Mouse (Mus musculus) c-Kit-positive CD71-negative TER-119-negative erythroid progenitor cells, embryonic 14.5 days (primary cell): Measurements from ENCODE around the gene Prkca.

Source experiments
- DNase-seq: peaks from one replicate; pipeline ENCODE4 v3.0.0-alpha.2; 2013; ENCODE audit warnings: low read depth

The Prkca gene

DNA sequence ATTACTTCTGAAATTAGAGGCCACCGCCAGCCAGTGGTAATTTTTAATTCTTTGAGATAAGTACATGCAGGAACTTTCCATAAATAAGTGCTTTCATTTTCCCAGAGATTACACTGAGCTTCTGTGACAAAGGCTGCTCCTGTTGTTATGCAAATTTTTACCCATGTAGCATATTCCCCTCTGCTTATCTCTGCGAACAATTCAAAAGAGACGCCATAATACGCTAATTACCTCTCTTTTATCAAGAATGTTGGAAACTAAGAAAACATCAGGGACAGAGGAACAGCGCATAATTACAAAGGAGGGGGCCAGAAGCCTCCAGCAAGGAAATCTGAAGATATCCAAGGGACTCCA, 138.9 kb downstream of the Prkca start:
- no peak for DNase-seq

DNA sequence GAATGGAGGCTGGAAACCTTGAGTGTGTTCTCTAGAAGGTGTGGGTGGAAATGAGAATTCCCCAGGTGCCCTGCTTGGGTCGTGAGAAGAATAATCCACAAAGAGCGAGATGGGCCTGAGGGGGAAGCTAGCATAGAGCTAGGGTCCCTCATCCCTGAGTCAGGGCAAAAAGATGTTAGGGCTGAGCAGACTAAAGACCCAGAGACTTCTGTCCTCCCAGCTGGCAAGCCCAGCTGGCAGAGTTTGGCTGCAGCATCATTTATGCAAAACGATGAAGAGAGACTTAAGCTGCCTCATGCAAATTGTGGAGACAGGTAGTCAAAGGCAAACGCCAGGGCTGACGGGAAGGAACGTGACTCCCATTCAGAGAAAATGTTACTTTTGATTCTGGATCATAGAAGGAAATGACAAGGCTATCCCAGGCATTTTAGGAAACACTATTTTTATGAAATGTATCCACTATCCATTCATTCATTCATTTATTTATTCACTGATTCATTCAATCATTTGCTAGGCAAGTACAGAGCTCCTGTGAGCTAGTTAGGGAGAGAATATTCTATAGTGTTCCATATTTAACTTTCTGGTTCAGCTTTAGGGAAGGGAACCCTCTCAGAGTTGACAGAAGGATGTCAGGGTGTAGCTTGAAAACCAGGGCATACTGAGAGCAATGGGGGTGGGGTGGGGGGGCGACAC, 139.4 kb downstream of the Prkca start:
- no peak for DNase-seq

DNA sequence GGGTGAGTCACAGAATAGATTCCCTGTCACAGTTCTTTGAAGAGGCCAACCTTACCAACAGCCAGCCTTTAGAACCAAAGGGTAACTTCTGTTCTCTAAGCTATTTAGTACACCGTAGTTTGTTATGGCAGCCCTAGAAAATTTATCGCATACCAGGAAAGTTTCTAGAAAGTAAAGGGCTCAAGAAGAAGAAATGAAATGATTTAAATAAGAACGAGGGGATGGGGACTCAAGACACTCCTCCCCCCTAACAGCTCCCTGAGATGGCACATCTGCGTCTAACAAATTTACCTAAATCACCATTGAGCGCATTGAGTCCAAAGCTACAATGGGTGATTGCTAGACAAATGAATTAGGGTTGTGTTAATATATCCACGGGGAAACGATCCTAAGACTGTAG, 140.9 kb downstream of the Prkca start:
- DNase-seq = no peak

DNA sequence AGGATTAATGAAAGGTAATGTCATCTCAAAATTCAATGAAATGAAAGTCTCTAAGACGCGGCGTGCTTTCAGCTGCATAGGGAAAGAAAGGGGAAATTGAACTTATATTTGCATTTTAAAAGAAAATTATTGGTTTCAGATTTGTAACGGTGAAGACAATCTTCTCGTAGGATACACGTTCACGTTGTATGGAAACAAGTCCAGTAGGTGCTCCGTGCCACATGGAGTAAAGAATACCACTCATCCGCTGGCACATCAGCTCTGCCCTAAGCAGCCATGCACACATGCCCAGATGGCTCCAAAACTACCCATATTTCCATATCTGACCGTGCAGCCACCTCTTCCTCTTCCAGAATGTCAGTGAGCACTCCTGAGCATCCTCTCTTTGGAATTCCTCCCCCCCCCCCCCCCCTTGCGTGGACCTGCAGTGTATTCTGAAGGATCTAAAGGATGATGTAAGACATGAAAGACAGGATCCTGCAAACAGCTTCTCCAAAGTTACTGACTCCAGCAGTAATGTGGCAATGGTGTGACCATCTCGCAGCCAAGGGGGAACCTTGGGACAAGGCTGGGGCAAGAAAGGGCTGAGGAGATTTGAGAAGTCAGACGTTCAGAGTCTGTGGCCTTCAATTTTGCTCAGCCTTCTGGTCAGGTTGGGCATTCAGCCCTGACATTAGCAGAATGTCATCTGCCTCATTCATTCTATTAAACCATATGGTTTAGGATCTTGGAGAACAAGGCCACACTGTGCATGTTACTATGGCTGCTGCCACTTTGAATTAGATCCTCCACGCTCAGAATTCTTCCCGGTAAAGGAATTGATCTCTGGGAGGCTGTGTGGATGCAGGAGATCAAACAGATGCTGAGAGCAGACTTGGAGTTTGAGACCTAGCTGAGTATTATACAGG, 142.8 kb downstream of the Prkca start:
- no peak for DNase-seq

DNA sequence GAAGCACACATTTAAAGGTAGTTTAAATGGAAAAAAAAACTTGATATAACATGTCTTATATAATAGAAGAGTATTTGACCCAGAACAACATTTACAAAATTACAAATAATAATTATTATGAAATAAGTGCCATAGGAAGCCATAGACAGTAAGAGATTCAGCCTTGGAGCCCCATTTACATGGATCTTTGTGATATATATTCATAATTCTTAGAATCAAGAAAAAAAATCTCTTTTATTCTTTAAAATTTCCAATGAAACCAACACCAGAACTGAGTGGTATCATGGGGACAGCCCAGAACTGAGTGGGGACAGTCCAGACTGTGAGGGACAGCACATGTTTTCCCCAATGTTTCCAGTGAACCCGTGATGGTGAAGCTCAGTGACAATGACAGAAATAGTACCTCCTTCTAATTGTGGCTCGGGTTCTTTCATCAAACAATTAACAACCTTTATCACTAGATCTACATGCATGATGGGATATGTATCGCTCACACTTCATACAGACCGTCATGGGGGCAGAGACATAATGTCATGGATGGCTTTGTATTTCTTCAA, 144.2 kb downstream of the Prkca start:
- DNase-seq = no peak

DNA sequence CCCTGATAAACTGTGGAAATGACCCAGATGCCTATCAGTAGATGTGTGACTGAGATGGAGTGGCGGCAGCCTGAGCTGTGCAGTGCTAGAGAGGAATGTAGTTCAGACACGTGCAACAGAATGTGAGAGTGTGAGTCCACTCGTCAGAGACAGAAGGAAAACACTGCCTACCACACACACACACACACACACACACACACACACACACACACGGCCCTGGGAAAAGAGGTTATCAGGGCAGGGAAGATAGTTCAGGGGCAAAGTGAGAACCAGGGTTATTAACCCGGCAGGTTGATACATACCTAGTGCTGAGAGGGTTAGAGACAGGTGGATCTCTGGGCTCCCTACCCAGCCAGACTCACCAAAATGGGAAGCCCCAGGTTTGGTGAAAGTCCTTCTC, 145.1 kb downstream of the Prkca start:
- no peak for DNase-seq

DNA sequence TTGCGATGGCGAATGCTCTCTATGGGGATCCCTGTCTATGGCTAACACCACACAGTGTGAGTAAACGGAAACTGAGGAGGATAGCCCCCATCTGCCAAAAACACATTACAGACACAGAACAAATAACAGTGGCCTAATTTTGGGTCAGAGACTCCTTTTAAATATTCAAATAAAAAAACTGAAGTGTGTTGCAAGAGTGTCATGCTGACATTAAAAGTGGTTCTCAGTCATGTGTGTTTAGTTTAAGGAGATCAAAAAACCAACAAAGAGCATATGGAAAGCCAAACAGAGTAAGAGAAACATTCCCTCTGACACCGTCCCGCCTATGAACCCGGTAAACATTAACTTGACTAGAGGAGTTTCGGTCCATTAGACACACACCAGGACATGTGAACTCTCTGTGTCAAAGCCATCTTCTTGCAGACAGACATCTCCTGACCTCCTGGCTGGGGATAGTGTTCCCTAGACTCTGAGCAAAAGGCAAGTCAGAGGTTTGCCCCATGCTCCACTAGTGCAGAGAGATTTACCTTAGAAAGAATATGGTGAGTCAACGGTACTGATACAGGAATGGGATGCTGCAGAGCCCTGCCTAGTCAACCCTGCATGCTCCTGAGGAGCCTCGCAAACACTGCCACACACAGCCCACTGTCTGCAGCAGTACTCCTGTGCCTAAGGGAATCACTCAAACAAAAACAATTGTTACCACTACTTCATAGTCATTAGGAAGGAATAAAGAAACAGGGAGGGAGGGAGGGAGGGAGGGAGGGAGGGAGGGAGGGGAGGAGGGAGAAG, 146.1 kb downstream of the Prkca start:
- no peak for DNase-seq

DNA sequence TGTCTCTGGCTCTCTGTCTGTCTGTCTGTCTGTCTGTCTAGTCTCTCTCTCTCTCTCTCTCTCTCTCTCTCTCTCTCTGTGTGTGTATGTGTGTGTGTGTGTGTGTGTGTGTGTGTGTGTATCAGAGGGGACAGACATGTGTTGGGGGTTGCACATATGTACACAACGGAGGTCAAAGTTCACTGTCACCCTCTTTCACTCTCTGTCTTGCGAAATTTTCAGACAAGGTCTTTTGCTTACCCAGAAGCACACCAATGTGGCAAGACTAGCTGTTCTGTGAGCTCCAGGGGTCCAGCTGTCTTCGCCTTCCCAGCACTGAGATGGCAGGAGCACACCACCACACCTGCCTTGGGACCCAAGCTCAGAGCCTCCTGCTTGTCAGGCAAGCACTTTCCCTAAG, 146.9 kb downstream of the Prkca start:
- no peak for DNase-seq

DNA sequence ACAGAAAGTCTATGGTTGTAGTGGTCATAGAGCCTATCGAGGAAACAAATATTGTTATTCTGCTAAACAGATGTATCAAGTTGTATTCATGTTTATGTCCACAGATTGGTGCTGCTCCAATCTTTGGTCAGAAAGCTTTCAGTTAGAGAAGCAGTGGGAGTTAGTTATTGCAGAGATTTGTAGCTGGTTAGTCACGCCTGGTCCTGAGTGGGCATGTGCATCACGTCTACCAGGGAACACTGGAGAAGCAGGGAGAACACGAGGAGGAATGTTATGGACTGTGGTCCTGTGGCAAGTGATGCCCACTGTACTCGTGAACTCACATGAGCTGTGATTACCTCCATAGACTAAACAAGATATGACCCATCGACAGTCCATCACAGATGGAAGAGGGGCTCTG, 153.4 kb downstream of the Prkca start:
- DNase-seq = no peak

DNA sequence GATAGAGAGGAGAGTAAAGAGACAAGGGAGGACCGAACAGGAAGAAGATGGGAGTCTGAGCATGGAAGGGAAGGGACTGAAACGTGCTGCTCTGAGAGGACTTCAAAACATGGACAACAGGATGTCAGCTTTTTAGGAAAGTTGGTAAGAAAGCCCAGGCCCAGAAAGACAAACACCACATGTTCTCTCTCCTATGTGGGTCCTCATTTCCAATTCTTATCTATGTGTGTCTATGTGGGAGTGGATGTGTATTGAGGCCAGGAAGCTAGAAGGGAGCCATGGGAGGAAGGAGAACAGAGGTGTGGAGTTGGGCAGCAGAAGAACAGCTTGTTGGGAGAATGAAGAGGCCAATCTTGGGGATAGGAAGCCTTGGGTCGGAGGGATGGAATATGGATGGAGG, 154.4 kb downstream of the Prkca start:
- DNase-seq = no peak

DNA sequence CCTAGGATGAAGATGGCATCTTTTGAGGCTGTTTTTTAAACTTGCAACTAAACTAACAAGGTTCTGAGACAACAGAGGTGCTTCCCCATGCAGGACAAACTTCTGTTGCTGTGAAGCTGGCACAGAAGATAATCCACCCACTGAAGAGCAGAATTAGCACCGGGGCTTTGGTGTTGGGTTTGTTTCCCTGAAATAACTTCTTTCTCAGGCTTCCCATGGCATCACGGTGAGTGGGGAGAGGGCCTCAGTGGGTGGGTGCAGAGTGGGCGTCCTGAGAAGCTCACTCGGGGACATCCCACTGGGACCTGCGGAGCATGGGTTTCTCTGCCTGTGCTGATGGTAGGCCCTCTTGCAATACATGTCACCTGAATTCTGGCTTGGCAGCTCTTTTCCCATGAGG, 161.3 kb downstream of the Prkca start:
- no peak for DNase-seq

DNA sequence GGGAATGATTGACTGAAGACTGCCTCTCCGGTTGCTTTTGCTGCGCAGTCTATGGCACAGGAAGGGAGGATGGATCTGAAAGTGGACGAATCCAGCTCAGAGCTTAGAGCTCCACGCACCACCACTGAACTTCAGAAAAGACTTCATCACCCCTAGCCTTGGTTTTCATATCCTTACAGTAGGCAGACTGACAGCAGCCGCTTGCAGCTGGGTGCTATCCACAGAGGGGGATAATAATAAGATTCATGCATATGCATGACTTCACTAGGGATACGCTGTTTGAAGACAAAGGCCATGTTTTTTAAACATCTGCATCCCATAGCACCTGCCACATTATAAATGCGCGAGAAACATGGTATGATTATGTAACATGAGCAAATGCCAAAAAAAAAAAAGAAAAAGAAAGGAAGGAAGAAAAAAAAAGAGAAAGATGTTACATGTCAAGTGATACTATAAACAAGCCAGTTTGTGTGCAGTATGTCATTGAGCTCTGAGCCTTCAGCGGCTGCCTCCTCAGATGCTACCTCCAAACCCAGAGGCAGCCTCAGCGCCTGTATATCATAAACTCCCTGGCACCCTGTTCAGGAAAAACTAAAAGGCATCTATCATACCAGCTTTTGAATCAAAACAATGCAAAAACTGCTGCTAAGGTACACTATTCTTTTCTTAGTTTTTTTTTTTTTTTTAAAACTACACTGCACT, 162.6 kb downstream of the Prkca start:
- DNase-seq = no peak

DNA sequence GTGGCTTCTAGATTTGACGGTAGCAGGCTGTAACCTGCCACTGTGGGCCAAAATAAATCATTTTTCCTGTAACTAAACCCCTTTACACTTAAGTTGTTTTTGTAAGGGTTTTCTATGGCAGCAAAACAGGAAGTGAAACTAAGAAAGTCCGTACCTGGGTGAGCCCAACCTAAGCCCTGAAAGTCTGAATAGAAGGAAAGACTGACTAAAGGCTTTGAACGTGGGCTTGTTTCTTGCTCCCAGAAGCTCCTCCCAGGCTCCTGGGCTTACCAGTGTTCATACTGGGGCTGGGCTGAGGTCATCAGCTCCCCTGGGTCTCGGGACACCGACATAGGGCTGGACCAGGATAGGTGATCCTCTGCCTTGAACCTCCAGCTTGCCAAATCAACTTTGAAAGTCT, 164.9 kb downstream of the Prkca start:
- DNase-seq = no peak

DNA sequence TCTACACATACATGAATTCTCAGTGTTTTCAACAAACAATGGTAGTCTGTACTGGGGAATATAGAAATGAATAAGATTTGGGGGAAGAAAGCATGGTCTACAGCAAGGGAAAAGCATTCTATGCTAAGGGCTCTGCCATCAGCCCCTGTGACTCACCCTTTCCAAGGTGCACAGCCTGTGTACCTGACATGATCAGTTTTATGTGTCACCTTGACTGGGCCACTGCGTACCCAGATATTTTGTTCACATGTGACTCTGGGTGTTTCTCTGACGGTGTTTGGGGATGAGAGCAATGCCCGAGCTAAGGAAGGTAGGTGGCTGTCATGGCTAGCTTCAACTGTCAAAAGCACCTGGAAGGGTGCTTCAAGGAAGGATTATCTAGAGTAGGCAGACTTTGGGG, 165.5 kb downstream of the Prkca start:
- DNase-seq = no peak

DNA sequence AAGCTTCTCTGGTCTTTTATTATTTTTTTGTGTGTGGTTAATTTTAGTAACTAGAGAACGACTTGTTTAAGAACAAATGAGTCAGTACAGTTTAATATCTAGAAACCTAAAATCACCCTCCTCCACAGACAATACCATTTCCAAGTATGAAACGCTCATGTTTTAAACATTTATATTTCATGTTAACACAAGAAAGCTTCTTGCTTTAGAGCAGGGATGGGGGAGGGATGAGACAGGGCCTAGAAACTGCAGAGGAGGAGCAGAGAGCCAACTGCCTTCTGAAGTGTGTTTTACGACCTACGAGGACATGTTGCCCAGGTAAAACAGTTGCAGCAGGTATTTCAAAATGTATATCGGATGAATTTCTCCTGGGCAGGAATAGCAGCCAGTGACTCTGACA, 167.0 kb downstream of the Prkca start:
- no peak for DNase-seq

DNA sequence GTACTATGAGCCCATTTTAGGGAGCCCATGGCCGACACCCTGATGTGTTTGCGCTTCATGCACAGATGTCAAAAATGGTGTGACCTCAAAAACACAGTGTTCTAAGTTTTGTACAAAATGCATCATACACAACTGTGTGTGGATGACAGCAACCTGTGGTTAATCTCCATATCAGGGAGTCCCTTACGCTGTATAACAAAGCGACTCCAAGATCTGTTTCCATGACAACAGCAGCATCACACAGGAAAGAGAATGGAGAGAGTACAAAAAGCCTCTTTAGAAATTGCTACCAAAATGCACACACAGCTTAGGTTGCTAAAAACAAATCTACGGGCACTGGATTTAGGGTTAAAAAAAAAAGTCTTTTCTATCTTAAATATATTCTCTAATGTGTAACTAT, 171.8 kb downstream of the Prkca start:
- DNase-seq = no peak

DNA sequence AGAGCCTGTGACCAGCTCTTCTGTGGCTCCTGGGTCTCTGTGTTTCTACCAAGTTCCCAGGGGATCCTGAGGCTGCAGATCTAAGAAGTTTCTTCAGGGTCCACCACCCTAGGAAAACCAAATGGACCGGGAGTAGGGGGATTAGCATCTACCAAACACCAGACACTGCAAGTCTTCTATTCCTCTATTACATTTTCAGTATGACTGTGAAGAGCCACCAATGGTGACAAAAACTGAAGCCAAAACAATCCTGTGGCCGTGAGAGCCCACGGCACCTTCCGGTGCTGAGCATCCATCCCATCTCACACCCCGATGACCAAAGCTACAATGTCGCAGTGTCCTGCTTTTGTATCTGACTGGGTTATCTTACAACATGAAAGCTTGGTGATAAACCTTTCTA, 172.5 kb downstream of the Prkca start:
- no peak for DNase-seq

DNA sequence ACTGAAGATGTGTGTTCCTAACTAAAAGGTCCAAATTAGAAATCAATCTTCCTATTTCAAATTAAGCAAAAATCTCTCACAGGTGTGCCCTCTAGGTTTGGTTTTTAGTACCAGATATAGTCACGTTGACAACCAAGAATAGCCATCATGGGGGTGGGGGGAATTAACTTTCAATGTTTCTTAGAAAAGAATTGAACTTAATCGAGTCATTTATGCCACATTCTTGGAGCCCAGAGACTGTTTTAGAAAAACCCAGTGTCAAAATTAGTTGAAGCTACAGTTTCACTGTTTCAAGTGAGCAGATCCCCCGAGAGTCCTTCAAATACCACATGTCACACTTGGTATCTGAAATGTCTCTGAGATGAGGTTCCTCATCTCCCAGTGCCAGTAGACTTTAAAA, 173.6 kb downstream of the Prkca start:
- no peak for DNase-seq

DNA sequence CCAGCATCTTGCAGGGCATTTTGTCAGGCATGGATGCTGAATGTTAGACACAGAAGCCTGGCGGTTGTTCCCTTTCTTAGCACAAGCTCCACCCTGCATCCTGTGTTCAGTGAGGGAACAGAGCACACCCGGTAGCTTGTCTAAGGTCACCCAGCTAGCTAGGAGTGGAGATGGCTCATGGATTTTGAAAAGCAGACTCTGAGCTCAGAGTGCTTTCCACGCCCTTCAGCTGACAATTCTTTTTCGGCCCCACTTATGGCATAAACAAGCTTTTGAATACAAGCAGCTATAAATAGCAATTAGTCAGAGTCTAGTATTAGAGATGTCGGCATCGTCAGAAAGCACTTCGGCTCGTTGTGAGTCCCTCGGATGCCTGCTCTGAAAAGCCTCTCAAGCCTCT, 178.0 kb downstream of the Prkca start:
- no peak for DNase-seq

DNA sequence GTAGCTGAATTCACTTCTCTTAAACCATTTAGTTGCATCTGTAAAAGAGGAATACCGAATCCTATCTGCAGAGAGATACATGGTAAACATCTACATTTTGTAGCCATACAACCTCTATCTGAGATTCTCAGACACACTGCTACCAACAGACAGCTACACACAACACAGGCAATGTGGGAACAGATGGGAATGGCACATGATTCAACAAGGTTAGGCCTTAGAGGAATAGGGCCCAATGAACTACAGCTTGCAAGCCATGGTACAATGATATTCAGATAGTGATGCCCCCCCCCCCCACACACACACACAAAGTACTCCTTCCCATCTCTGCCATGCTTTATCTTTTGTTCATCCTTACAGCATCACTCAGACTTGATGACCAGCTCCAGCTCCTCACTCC, 181.1 kb downstream of the Prkca start:
- no peak for DNase-seq

DNA sequence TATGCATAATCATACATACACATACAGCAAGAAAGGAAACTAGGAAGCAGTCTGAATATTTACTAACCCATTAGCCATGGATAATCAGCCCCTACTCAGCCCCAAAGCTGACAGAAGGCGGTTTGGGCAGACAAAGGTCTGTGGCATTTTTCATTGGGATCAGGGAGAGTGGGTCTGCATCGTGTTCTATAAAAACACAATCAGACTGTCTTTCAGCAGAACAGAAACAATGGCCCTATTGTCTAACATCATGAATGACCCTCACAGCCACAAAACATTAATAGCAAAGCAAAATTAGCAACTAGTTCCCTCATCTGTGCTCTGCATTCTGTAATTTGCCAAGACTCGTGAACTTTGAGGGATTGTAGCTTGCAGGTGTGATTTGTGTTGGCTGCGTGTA, 181.6 kb downstream of the Prkca start:
- DNase-seq = no peak

DNA sequence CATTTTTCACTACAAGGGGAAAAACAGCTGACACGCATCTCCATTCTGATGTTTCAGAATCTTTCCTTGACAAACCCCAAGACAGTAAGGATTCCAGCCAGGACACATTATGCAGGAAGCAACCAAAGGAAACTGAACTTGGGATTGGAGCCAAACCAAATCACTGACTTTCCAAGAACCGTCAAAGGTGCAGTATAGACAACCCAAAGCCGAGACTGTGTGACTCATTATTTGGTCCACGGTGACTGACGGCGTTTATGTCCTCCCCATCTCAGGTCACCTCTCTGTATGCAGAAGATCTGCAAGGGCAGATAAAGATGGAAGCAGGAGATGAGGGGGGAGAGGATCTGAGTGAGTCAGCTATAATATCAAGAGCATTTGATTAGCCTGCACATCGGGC, 183.7 kb downstream of the Prkca start:
- no peak for DNase-seq
